Mouse (Mus musculus): ENCODE measurements at regions not wholly inside any gene's neighbourhood (a gene's known extent, or its start where the extent isn't known, plus 50 kb on each side); places are given as distances from the start of the nearest gene placed in this dataset.

DNA sequence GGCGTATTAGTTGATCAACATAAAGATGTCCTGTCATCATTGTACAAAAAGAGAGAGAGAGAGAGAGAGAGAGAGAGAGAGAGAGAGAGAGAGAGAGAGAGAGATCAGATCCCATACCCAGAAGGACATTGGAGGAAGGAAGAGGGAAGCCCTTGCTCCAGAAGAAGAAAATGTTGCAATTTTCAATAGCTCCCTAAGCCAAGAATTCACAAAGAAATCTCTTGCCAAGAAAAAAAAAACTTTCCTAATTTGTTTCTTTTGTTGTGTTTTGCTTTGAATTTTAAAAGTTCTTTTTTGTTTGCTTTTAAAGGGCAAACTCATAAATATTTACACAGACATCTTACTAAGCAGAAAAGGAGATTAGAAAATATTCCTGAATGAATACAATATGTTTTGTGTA is 370.0 kb downstream of the Fgf10 start:
- TF ChIP-seq CTCF (conservative IDR thresholded peaks at IDR 0.05 in 1 of 2, IDR thresholded peaks at IDR 0.05 in 1 of 2; ENCODE audit: low read depth in 2 of 2, low read length in 2 of 2) (no peak), POLR2A (IDR thresholded peaks at IDR 0.05; ENCODE audit: low read depth, low read length) (no peak), ETS1 (conservative IDR thresholded peaks at IDR 0.05; ENCODE audit: low read depth, low read length) (no peak), MEF2A (IDR thresholded peaks at IDR 0.05; ENCODE audit: borderline replicate concordance, low read depth, low read length) (no peak), EP300 (IDR thresholded peaks at IDR 0.05; ENCODE audit: low read length) (no peak), CHD2 (IDR thresholded peaks at IDR 0.05; ENCODE audit: low read length) (no peak), UBTF (IDR thresholded peaks at IDR 0.05; ENCODE audit: low read depth, low read length) (no peak), ELF1 (IDR thresholded peaks at IDR 0.05; ENCODE audit: low read depth, low read length) (no peak), RAD21 (IDR thresholded peaks at IDR 0.05; ENCODE audit: low read depth, low read length) (no peak), MAX (IDR thresholded peaks at IDR 0.05; ENCODE audit: low read length) (no peak), ZNF384 (IDR thresholded peaks at IDR 0.05; ENCODE audit: low read depth, low read length) (no peak), TBP (conservative IDR thresholded peaks at IDR 0.05; ENCODE audit: low read depth, low read length) (no peak), E2F4 (IDR thresholded peaks at IDR 0.05; ENCODE audit: insufficient replicate concordance, low read depth, low read length) (no peak), MXI1 (IDR thresholded peaks at IDR 0.05; ENCODE audit: low read depth, low read length) (no peak)
